Comparison of ENCODE assay signal across 20 mouse cellular contexts in genomic region chr6:137116849-137117473, GRCm38 (mm10). TPM values are rescaled to one million over a fixed set of nuclear protein-coding genes. Genes with fewer than 3 reads are reported as not detected.
A peak's percentile ranks its signal among the peaks of the same experiment; 100 is the strongest.
DNase-seq lines count a peak whose midpoint lies in the region; ATAC-seq and TF ChIP-seq lines count a peak whose summit lies in the region.
"Had no signal": no experiment of that assay in that cellular context is flagged by ENCODE, and none has a peak within 500 bp of the region (broad histone marks: within the 10 kb centered on the region; RNA-seq: fewer than 3 reads in every experiment).

No protein-coding gene starts in this region.

- peaks cover 35% of the 10 kb centered on the region for H3K4me1 ChIP-seq in intestine, embryonic 14.5 days (replicated peaks; ENCODE audit: control insufficient read depth, insufficient read depth, low read length)
- H3K4me1 ChIP-seq in intestine, postnatal 0 days (replicated peaks; ENCODE audit: control insufficient read depth, insufficient read depth, low read length): no peaks in the 10 kb centered on the region; the same call in 1 of the 2 replicates
- peaks cover 20% of the 10 kb centered on the region for H3K4me1 ChIP-seq in intestine, embryonic 15.5 days (replicated peaks)
- H3K4me1 ChIP-seq in limb, embryonic 15.5 days: peaks cover 9% of the 10 kb centered on the region; the same call in 1 of the 2 replicates
- no peaks in the 10 kb centered on the region for H3K4me1 ChIP-seq in stomach, postnatal 0 days (replicated peaks; ENCODE audit: control insufficient read depth, insufficient read depth)
- H3K4me1 ChIP-seq in forebrain, embryonic 14.5 days (ENCODE audit: control insufficient read depth, insufficient read depth, low read length): no peaks in the 10 kb centered on the region
- H3K4me1 ChIP-seq: embryonic facial prominence, embryonic 10.5 days; forebrain, embryonic 13.5 days had no signal

- H3K9me3 ChIP-seq in intestine, embryonic 14.5 days (ENCODE audit: control insufficient read depth, low read length): no peaks in the 10 kb centered on the region
- H3K9me3 ChIP-seq in intestine, postnatal 0 days (ENCODE audit: control insufficient read depth): no peaks in the 10 kb centered on the region
- H3K9me3 ChIP-seq in intestine, embryonic 15.5 days: no peaks in the 10 kb centered on the region
- H3K9me3 ChIP-seq in limb, embryonic 15.5 days: no peaks in the 10 kb centered on the region
- H3K9me3 ChIP-seq in stomach, postnatal 0 days (ENCODE audit: control insufficient read depth, low read length): no peaks in the 10 kb centered on the region
- H3K9me3 ChIP-seq in forebrain, embryonic 14.5 days (replicated peaks; ENCODE audit: control insufficient read depth, low read length): no peaks in the 10 kb centered on the region; the same call in 1 of the 2 replicates
- H3K9me3 ChIP-seq: embryonic facial prominence, embryonic 10.5 days; forebrain, embryonic 13.5 days; heart, embryonic 10.5 days; hindbrain, embryonic 12.5 days had no signal

- peak; percentile 58 for TF ChIP-seq EP300 in stomach, postnatal 0 days (optimal IDR thresholded peaks at IDR 0.05)

- H3K9ac ChIP-seq in intestine, embryonic 14.5 days (ENCODE audit: low read length): no peak overlapping the region
- H3K9ac ChIP-seq in intestine, postnatal 0 days (ENCODE audit: low read depth, low read length): no peak overlapping the region
- no peak overlapping the region for H3K9ac ChIP-seq in intestine, embryonic 15.5 days
- no peak overlapping the region for H3K9ac ChIP-seq in limb, embryonic 15.5 days
- no peak overlapping the region for H3K9ac ChIP-seq in stomach, postnatal 0 days (ENCODE audit: low read length)
- no peak overlapping the region for H3K9ac ChIP-seq in forebrain, embryonic 14.5 days (ENCODE audit: low read length)
- H3K9ac ChIP-seq: forebrain, embryonic 13.5 days; hindbrain, embryonic 12.5 days had no signal

- H3K4me3 ChIP-seq in intestine, embryonic 14.5 days (ENCODE audit: low read depth, low read length): no peak overlapping the region
- no peak overlapping the region for H3K4me3 ChIP-seq in intestine, postnatal 0 days (ENCODE audit: low read depth, low read length)
- no peak overlapping the region for H3K4me3 ChIP-seq in intestine, embryonic 15.5 days (replicated peaks)
- no peak overlapping the region for H3K4me3 ChIP-seq in limb, embryonic 15.5 days
- H3K4me3 ChIP-seq in stomach, postnatal 0 days (ENCODE audit: low read depth, low read length): no peak overlapping the region
- no peak overlapping the region for H3K4me3 ChIP-seq in forebrain, embryonic 14.5 days (ENCODE audit: low read depth, low read length)
- H3K4me3 ChIP-seq: embryonic facial prominence, embryonic 10.5 days; forebrain, embryonic 13.5 days; gastrocnemius, adult 2 months; heart, embryonic 10.5 days; hindbrain, embryonic 12.5 days had no signal

- H3K4me2 ChIP-seq in intestine, embryonic 14.5 days (ENCODE audit: low read length): no peak overlapping the region
- no peak overlapping the region for H3K4me2 ChIP-seq in intestine, postnatal 0 days (replicated peaks; ENCODE audit: low read depth)
- no peak overlapping the region for H3K4me2 ChIP-seq in intestine, embryonic 15.5 days (replicated peaks)
- no peak overlapping the region for H3K4me2 ChIP-seq in limb, embryonic 15.5 days
- H3K4me2 ChIP-seq in stomach, postnatal 0 days (replicated peaks; ENCODE audit: low read depth): no peak overlapping the region
- no peak overlapping the region for H3K4me2 ChIP-seq in forebrain, embryonic 14.5 days (ENCODE audit: low read length)
- H3K4me2 ChIP-seq: forebrain, embryonic 13.5 days; hindbrain, embryonic 12.5 days had no signal

- H3K27ac ChIP-seq in intestine, embryonic 14.5 days (ENCODE audit: low read depth): peak overlapping the region; percentile 64
- H3K27ac ChIP-seq in intestine, postnatal 0 days (ENCODE audit: low read depth, low read length): no peak overlapping the region
- peak overlapping the region; percentile 74 for H3K27ac ChIP-seq in intestine, embryonic 15.5 days
- peak overlapping the region; percentile 47; the same call in 1 of the 2 replicates for H3K27ac ChIP-seq in limb, embryonic 15.5 days
- peak overlapping the region; percentile 36 for H3K27ac ChIP-seq in stomach, postnatal 0 days (replicated peaks)
- H3K27ac ChIP-seq in forebrain, embryonic 14.5 days (ENCODE audit: low read depth, low read length): no peak overlapping the region
- H3K27ac ChIP-seq: embryonic facial prominence, embryonic 10.5 days; forebrain, embryonic 13.5 days; gastrocnemius, adult 2 months; heart, embryonic 10.5 days; hindbrain, embryonic 12.5 days had no signal

- ATAC-seq in intestine, embryonic 14.5 days (replicated peaks; ENCODE audit: low FRiP score, low TSS enrichment, low read depth): peak; percentile 56
- ATAC-seq in intestine, postnatal 0 days: no peak
- peak; percentile 79 for ATAC-seq in intestine, embryonic 15.5 days
- no peak for ATAC-seq in limb, embryonic 15.5 days (ENCODE audit: insufficient number of reproducible peaks, low FRiP score, low TSS enrichment, low read depth)
- ATAC-seq in stomach, postnatal 0 days (ENCODE audit: low FRiP score, low TSS enrichment): peak; percentile 54; the same call in 1 of the 2 replicates
- ATAC-seq in forebrain, embryonic 14.5 days: no peak
- ATAC-seq: forebrain, embryonic 13.5 days had no signal

- no peaks in the 10 kb centered on the region for H3K27me3 ChIP-seq in intestine, embryonic 14.5 days (replicated peaks; ENCODE audit: control insufficient read depth, insufficient read depth, low read length)
- no peaks in the 10 kb centered on the region for H3K27me3 ChIP-seq in intestine, postnatal 0 days (replicated peaks; ENCODE audit: control insufficient read depth, insufficient read depth, low read length)
- H3K27me3 ChIP-seq in intestine, embryonic 15.5 days (replicated peaks): no peaks in the 10 kb centered on the region
- H3K27me3 ChIP-seq in limb, embryonic 15.5 days: no peaks in the 10 kb centered on the region
- no peaks in the 10 kb centered on the region for H3K27me3 ChIP-seq in stomach, postnatal 0 days (ENCODE audit: control insufficient read depth, insufficient read depth, low read length)
- no peaks in the 10 kb centered on the region for H3K27me3 ChIP-seq in forebrain, embryonic 14.5 days (replicated peaks; ENCODE audit: control insufficient read depth, insufficient read depth, low read length)
- H3K27me3 ChIP-seq: forebrain, embryonic 13.5 days; hindbrain, embryonic 12.5 days had no signal

- no peak for DNase-seq in intestine, embryonic 14.5 days (ENCODE audit: low spot score)
- no peak for DNase-seq in stomach, postnatal 0 days (ENCODE audit: low spot score)
- DNase-seq in forebrain, embryonic 14.5 days (ENCODE audit: low spot score): no peak
- DNase-seq in embryo, embryonic 10.5 days (ENCODE audit: low spot score): no peak
- DNase-seq: adrenal gland, adult 2 months; adrenal gland, postnatal 25 days; cerebellum, adult 18-20 months; cerebellum, adult 9-11 months; cerebellum, postnatal 36 days; gastrocnemius, adult 2 months; gastrocnemius, postnatal 25 days; heart, postnatal 10 days; heart, postnatal 4 days had no signal

- 21% methylated on average over 1 of the region's 1 CpGs for WGBS in intestine, embryonic 14.5 days
- WGBS in intestine, postnatal 0 days: 24% methylated on average over 1 of the region's 1 CpGs
- WGBS in intestine, embryonic 15.5 days: 31% methylated on average over 1 of the region's 1 CpGs
- 53% methylated on average over 1 of the region's 1 CpGs for WGBS in limb, embryonic 15.5 days
- WGBS in stomach, postnatal 0 days: 40% methylated on average over 1 of the region's 1 CpGs
- WGBS in forebrain, embryonic 14.5 days: 88% methylated on average over 1 of the region's 1 CpGs

- H3K36me3 ChIP-seq in intestine, embryonic 14.5 days (ENCODE audit: control insufficient read depth, insufficient read depth, low read length): no peaks in the 10 kb centered on the region
- H3K36me3 ChIP-seq in intestine, postnatal 0 days (ENCODE audit: control insufficient read depth, insufficient read depth): no peaks in the 10 kb centered on the region
- no peaks in the 10 kb centered on the region for H3K36me3 ChIP-seq in intestine, embryonic 15.5 days
- no peaks in the 10 kb centered on the region for H3K36me3 ChIP-seq in limb, embryonic 15.5 days
- no peaks in the 10 kb centered on the region for H3K36me3 ChIP-seq in stomach, postnatal 0 days (ENCODE audit: control insufficient read depth, insufficient read depth, low read length)
- H3K36me3 ChIP-seq in forebrain, embryonic 14.5 days (ENCODE audit: control insufficient read depth, insufficient read depth, low read length): no peaks in the 10 kb centered on the region
- H3K36me3 ChIP-seq: embryonic facial prominence, embryonic 10.5 days; heart, embryonic 10.5 days; hindbrain, embryonic 12.5 days had no signal

- TF ChIP-seq CTCF in intestine, postnatal 0 days (IDR thresholded peaks at IDR 0.05; ENCODE audit: low read depth): no peak
- TF ChIP-seq CTCF in stomach, postnatal 0 days (IDR thresholded peaks at IDR 0.05; ENCODE audit: low read depth): no peak

RNA-seq across cellular contexts. Expression of gene Rerg, which starts 53.3 kb away (rescaled TPM):
- 25.3 and 28.8 TPM in 2 replicates for polyA plus RNA-seq in intestine, embryonic 14.5 days (2014; fragmentation: Nextera tagmentation; extraction: Ambion mirVana)
- 11.6 and 11.8 TPM in 2 replicates for polyA plus RNA-seq in intestine, postnatal 0 days (2015; fragmentation: Nextera tagmentation; extraction: Ambion mirVana)
- polyA plus RNA-seq in intestine, embryonic 15.5 days (2015; fragmentation: Nextera tagmentation; extraction: Ambion mirVana): 19.6 and 22.7 TPM in 2 replicates
- polyA plus RNA-seq in limb, embryonic 15.5 days (2015; fragmentation: Nextera tagmentation; extraction: Ambion mirVana): 34.6 and 39.4 TPM in 2 replicates
- polyA plus RNA-seq in stomach, postnatal 0 days (2015; fragmentation: Nextera tagmentation; extraction: Ambion mirVana): 22.5 and 23.9 TPM in 2 replicates
- polyA plus RNA-seq in forebrain, embryonic 14.5 days (2014; fragmentation: Nextera tagmentation; extraction: Ambion mirVana): 4.8 and 6.2 TPM in 2 replicates

Comparison
In these comparisons a context has a peak if more than half of its experiments do, and no peak if none do; other contexts are left out.
1. ATAC-seq: peak in intestine, embryonic 14.5 days (single experiment), intestine, embryonic 15.5 days (single experiment) and stomach, postnatal 0 days (single experiment); none in intestine, postnatal 0 days (single experiment), limb, embryonic 15.5 days (single experiment) and forebrain, embryonic 14.5 days (single experiment).
2. H3K27ac ChIP-seq: peak in intestine, embryonic 14.5 days (single experiment), intestine, embryonic 15.5 days (single experiment), limb, embryonic 15.5 days (single experiment) and stomach, postnatal 0 days (single experiment); none in intestine, postnatal 0 days (single experiment) and forebrain, embryonic 14.5 days (single experiment).